Mouse (Mus musculus) liver, embryonic 12.5 days (tissue): ENCODE results near the gene Gm5767. TPM values are rescaled to one million over a fixed set of nuclear protein-coding genes. Genes with fewer than 3 reads are reported as not detected.
"Not testable (repeated sequence)": the region's sequence is repeated elsewhere in the genome, so short reads cannot be mapped to it uniquely, and the experiment has no call there.

Experiments
- ATAC-seq: fragments of 200-750 bp; cut with Nextera tagmentation; 2 replicates; pipeline ENCODE4 v1.8.0; 2017; ENCODE audit warnings: moderate number of reproducible peaks, mild to moderate bottlenecking, moderate library complexity
- H3K27ac ChIP-seq: fragments of 300-500 bp; sonication (generic); 2 replicates; pipeline ENCODE4 v1.5.1; 2016; ENCODE audit warnings: mild to moderate bottlenecking
- H3K27me3 ChIP-seq: fragments of 300-500 bp; sonication (generic); replicated peaks from 2 replicates; pipeline ENCODE4 v1.6.1; 2016; ENCODE audit warnings: mild to moderate bottlenecking, moderate library complexity
- H3K36me3 ChIP-seq: fragments of 300-500 bp; sonication (generic); 2 replicates; pipeline ENCODE4 v1.6.1; 2016; ENCODE audit warnings: mild to moderate bottlenecking, moderate library complexity
- H3K4me1 ChIP-seq: fragments of 300-500 bp; sonication (generic); 2 replicates; pipeline ENCODE4 v1.6.1; 2016
- H3K4me2 ChIP-seq: fragments of 300-500 bp; sonication (generic); 2 replicates; pipeline ENCODE4 v1.6.1; 2016; ENCODE audit warnings: mild to moderate bottlenecking, moderate library complexity
- H3K4me3 ChIP-seq: fragments of 300-500 bp; sonication (generic); 2 replicates; pipeline ENCODE4 v1.5.1; 2016; ENCODE audit warnings: mild to moderate bottlenecking, moderate library complexity
- H3K9ac ChIP-seq: fragments of 300-500 bp; sonication (generic); 2 replicates; pipeline ENCODE4 v1.6.1; 2016; ENCODE audit warnings: mild to moderate bottlenecking, moderate library complexity
- H3K9me3 ChIP-seq: fragments of 300-500 bp; sonication (generic); replicated peaks from 2 replicates; pipeline ENCODE4 v1.6.1; 2016; ENCODE audit warnings: mild to moderate bottlenecking, moderate library complexity
- WGBS: fragments of 180-500 bp; shearing (Covaris S2); methylation state at CpG from one replicate; pipeline ENCODE4 v1.1.7; 2016; ENCODE audit not compliant: insufficient replicate concordance; 5-methylcytosine and 5-hydroxymethylcytosine counted together
- polyA plus RNA-seq: library from polyadenylated mRNA; unstranded; fragments of >200 nt; fragmentation: Nextera tagmentation; extraction: Ambion mirVana; gene quantifications from 2 replicates; pipeline ENCODE4 v1.2.1, GENCODE M21; 2016

Gene Gm5767
- polyA plus RNA-seq, 1 experiment from 2014 or later: not detected

DNA sequence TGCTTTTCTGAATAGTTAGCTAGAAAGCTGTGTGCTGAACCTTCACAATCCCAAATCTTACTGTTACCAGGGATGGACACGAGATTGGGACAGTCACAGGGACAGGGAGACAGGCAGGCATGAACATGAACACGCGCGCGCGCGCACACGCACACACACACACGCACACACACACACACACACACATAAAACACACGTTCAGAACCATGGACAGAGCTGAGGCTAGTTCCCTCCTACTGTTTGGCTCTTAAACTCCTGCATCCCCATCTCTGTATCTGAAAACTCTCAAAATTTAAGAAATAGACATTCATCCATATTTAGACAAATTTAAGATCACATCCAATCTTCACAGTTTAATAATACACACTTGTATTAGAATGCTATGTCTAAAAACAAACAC, 37.2 kb downstream of the Gm5767 start:
- Histone ChIP-seq H3K9me3 (no peaks in the 10 kb centered on the region), H3K9ac (no peak overlapping the region), H3K36me3 (peaks cover 60% of the 10 kb centered on the region), H3K27me3 (no peaks in the 10 kb centered on the region), H3K4me2 (no peak overlapping the region), H3K4me1 (peaks cover 76% of the 10 kb centered on the region), H3K4me3 (no peak overlapping the region), H3K27ac (no peak overlapping the region)
- ATAC-seq: no peak
- 91% methylated on average over 10 of the region's 10 CpGs for WGBS

DNA sequence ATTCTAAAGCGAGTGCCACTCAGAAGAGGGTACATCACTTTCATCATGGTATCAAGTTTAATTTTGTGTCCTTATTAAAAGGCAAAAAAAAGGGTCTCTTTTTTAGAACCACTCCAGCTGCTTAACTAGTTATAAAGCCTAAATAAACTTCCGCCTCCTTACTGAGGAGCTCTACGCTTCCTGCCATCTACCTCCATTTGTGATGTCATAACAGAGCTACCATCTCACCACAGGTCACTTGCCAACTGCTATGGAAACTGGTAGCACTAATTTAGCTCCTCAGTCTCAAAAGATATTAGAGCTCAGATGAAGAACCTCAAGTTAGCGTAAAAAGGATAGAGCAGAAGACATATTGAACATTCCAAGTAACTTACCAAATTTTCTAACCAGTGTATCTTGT, 39.9 kb downstream of the Gm5767 start:
- WGBS: 91% methylated on average over 4 of the region's 4 CpGs
- Histone ChIP-seq H3K36me3 (peaks cover 53% of the 10 kb centered on the region), H3K4me2 (no peak overlapping the region), H3K4me1 (peaks cover 76% of the 10 kb centered on the region), H3K4me3 (no peak overlapping the region), H3K27me3 (no peaks in the 10 kb centered on the region), H3K9me3 (no peaks in the 10 kb centered on the region), H3K27ac (no peak overlapping the region), H3K9ac (no peak overlapping the region)
- no peak for ATAC-seq

DNA sequence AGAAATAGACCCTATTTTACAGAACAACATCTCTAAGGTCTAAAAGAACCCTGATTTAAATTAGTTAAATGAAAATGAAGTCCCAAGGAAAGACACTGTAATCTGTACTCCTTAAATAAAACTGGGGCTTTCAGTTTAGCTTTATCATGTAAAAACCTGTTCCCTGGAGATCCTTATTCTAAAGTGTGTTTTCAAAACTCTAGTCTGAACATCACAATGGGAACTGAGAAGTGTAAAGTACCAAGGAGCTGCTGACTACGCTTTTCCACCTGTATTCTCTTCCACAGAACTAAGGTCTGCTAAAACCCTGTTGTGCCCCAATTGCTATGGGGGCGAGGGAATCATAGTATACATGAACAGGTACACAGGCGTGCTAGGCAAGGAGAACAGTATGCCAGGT, 43.5 kb downstream of the Gm5767 start:
- Histone ChIP-seq H3K9ac (peak overlapping the region; percentile 6; the same call in 1 of the 2 replicates), H3K4me3 (no peak overlapping the region), H3K4me1 (peaks cover 93% of the 10 kb centered on the region), H3K27ac (peak overlapping the region; percentile 18; the same call in 1 of the 2 replicates), H3K9me3 (no peaks in the 10 kb centered on the region), H3K27me3 (no peaks in the 10 kb centered on the region), H3K36me3 (peaks cover 56% of the 10 kb centered on the region), H3K4me2 (no peak overlapping the region)
- 87% methylated on average over 3 of the region's 3 CpGs for WGBS
- ATAC-seq: no peak

DNA sequence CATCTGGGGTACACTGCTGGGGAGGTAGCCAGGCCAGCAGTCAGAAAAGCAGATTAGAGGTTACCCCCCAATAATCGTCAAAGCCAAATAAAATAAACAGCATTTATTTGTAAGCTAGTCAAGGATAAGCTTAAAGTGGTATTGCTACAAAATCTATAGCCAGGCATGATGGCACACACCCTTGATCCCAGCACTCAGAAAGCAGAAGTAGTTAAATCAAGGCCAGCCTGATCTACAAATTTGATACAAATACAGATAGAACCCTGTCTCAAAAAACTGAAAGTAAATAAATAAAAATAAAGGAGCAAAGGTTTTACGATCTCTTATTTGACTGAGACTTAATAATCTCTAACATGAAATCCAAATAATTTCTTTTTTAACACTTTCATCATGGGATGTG, 45.2 kb downstream of the Gm5767 start:
- Histone ChIP-seq H3K36me3 (peaks cover 67% of the 10 kb centered on the region), H3K9me3 (no peaks in the 10 kb centered on the region), H3K27me3 (no peaks in the 10 kb centered on the region), H3K27ac (0 out of 2 replicates have a peak overlapping the region, but pooled peaks have one; percentile 26), H3K4me2 (0 out of 2 replicates have a peak overlapping the region, but pooled peaks have one; percentile 4), H3K4me1 (peaks cover 93% of the 10 kb centered on the region), H3K9ac (peak overlapping the region; percentile 27; the same call in 1 of the 2 replicates), H3K4me3 (no peak overlapping the region)
- 87% methylated on average over 2 of the region's 2 CpGs for WGBS
- ATAC-seq: no peak

DNA sequence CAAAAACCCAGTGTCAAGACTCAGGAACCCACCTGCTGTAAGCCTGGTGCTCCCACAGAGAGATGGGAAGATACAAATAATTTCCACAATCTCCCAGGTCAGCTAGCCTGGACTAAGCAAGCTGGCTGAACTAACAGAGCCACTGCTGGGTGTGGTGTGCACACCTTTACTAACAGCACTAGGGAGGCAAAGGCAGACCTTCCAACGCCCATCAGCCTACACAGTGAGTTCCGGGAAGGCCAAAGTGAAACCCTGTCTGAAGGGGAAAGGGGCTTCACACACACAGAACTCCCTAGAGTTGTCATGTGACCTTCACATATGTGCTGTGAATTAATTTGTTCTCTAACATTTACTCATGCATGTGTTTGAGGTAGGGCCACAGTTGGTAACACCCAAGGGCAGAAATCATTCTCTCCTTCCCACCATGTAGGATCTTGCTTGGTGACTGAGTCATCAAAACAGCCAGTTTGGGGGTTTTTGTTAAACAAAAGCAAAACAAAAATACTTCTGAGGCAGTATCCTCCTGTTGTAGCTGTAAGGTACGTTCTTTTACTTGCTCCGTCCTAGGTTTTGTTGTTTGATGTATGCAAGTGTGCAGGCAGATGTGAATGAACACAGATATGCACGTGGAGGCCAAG, 47.7 kb downstream of the Gm5767 start:
- no peak overlapping the region; the same call in 1 of the 2 replicates for H3K27ac ChIP-seq
- H3K4me2 ChIP-seq: no peak overlapping the region; the same call in 1 of the 2 replicates
- 79% methylated on average over 5 of the region's 5 CpGs for WGBS
- H3K9me3 ChIP-seq: no peaks in the 10 kb centered on the region
- peak; percentile 20; the same call in 1 of the 2 replicates for ATAC-seq
- no peak overlapping the region for H3K9ac ChIP-seq
- peaks cover 73% of the 10 kb centered on the region for H3K36me3 ChIP-seq
- no peaks in the 10 kb centered on the region for H3K27me3 ChIP-seq
- peaks cover 96% of the 10 kb centered on the region for H3K4me1 ChIP-seq
- H3K4me3 ChIP-seq: no peak overlapping the region

DNA sequence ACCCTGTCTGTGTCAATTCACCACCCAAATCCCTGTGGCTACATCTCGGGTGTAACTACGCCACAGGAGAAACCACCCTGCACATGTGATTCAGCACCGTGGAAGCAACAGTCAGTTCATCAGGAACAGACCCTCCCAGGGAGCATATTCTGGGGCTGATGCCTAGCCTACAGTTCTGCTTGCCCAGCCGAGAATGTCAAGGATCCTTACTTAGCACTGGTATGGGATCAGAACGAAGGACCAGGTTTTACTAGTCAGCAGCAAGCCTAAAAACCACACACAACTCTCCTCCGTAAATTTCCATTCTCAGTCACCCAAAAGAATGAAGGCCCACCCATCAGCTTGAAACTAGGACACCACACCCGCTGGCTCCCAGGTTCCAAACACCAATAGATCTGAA, 51.1 kb downstream of the Gm5767 start:
- Histone ChIP-seq H3K4me1 (peaks cover 92% of the 10 kb centered on the region), H3K36me3 (peaks cover 76% of the 10 kb centered on the region), H3K9ac (peak overlapping the region; percentile 33; the same call in 1 of the 2 replicates), H3K27me3 (no peaks in the 10 kb centered on the region), H3K9me3 (no peaks in the 10 kb centered on the region), H3K4me2 (peak overlapping the region; percentile 38), H3K27ac (peak overlapping the region; percentile 33; the same call in 1 of the 2 replicates), H3K4me3 (0 out of 2 replicates have a peak overlapping the region, but pooled peaks have one; percentile 6)
- WGBS: 66% methylated on average over 7 of the region's 7 CpGs
- ATAC-seq: no peak

DNA sequence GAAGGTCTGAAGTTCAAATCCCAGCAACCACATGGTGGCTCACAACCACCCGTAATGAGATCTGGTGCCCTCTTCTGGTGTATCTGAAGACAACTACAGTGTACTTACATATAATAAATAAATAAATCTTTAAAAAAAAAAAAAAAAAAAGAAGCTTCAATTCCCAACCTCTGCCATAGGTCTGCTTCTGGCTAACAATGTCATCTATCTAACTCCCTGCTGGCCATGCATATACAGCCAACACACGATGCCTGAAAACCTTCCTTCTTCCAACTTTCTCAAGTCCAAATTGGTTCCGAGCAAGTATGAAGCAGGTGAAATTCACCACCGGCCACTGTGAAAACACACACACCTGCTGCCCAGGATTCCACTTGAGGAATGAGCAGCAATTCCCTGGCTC, 51.9 kb downstream of the Gm5767 start:
- H3K4me1 ChIP-seq: peaks cover 84% of the 10 kb centered on the region

More for the DNA sequence above, 51.9 kb downstream of the Gm5767 start:
- not testable (repeated sequence) for H3K27me3 ChIP-seq, H3K9ac ChIP-seq, ATAC-seq, H3K4me2 ChIP-seq, H3K27ac ChIP-seq, H3K4me3 ChIP-seq, H3K9me3 ChIP-seq
- peaks cover 76% of the 10 kb centered on the region for H3K36me3 ChIP-seq
- 65% methylated on average over 4 of the region's 4 CpGs for WGBS

Other genes with a start within 250 kb of the Gm5767 start
- 9.7 and 10.7 TPM in 2 replicates for gene Mettl22, start 210.0 kb upstream of the Gm5767 start, polyA plus RNA-seq
- gene Abat, start 167.3 kb upstream of the Gm5767 start, polyA plus RNA-seq: 19.6 and 20.1 TPM in 2 replicates
- 41.6 and 42.4 TPM in 2 replicates for gene Pmm2, start 43.1 kb upstream of the Gm5767 start, polyA plus RNA-seq
- gene Tmem186, start 43.1 kb upstream of the Gm5767 start, polyA plus RNA-seq: 12.9 and 14.2 TPM in 2 replicates
- 55.7 and 56.5 TPM in 2 replicates for gene Carhsp1, start 8.6 kb upstream of the Gm5767 start, polyA plus RNA-seq
- 32.9 and 33.5 TPM in 2 replicates for gene Usp7, start 111.5 kb downstream of the Gm5767 start, polyA plus RNA-seq
- gene 1810013L24Rik, start 149.3 kb downstream of the Gm5767 start, polyA plus RNA-seq: 23.2 and 23.9 TPM in 2 replicates